Mouse (Mus musculus): ENCODE measurements around the gene Nectin1.

Gene Nectin1

GRCm38 (mm10) chr9:43743647-43744137, at the start of gene Nectin1:
Gene Nectin1, plus strand, starts transcription at chr9:43743984.
- DNase-seq (ENCODE audit: low read depth, low spot score), result peak; percentile 87

GRCm38 (mm10) chr9:43698080-43698712, 45.6 kb upstream of the Nectin1 start:
- no peak for DNase-seq (ENCODE audit: low read depth, low spot score)

GRCm38 (mm10) chr9:43698841-43699240, 44.9 kb upstream of the Nectin1 start:
- no peak for DNase-seq (ENCODE audit: low read depth, low spot score)

GRCm38 (mm10) chr9:43699417-43700225, 44.2 kb upstream of the Nectin1 start:
- no peak for DNase-seq (ENCODE audit: low read depth, low spot score)

GRCm38 (mm10) chr9:43700226-43700579, 43.6 kb upstream of the Nectin1 start:
- DNase-seq (ENCODE audit: low read depth, low spot score), result no peak

GRCm38 (mm10) chr9:43701748-43702147, 42.0 kb upstream of the Nectin1 start:
- no peak for DNase-seq (ENCODE audit: low read depth, low spot score)

- no peak for DNase-seq (ENCODE audit: low read depth, low spot score)
Measured at GRCm38 (mm10) chr9:43707571-43707970, 36.2 kb upstream of the Nectin1 start.

GRCm38 (mm10) chr9:43708715-43709114, 35.1 kb upstream of the Nectin1 start:
- DNase-seq (ENCODE audit: low read depth, low spot score), result no peak

- no peak for DNase-seq (ENCODE audit: low read depth, low spot score)
Measured at GRCm38 (mm10) chr9:43713432-43713831, 30.4 kb upstream of the Nectin1 start.

GRCm38 (mm10) chr9:43719407-43719839, 24.4 kb upstream of the Nectin1 start:
- DNase-seq (ENCODE audit: low read depth, low spot score), result no peak

- DNase-seq (ENCODE audit: low read depth, low spot score), result no peak
Measured at GRCm38 (mm10) chr9:43720046-43720445, 23.7 kb upstream of the Nectin1 start.

GRCm38 (mm10) chr9:43724093-43724492, 19.7 kb upstream of the Nectin1 start:
- DNase-seq (ENCODE audit: low read depth, low spot score), result no peak

- DNase-seq (ENCODE audit: low read depth, low spot score), result no peak
Measured at GRCm38 (mm10) chr9:43729450-43730266, 14.1 kb upstream of the Nectin1 start.

GRCm38 (mm10) chr9:43730284-43731027, 13.3 kb upstream of the Nectin1 start:
- no peak for DNase-seq (ENCODE audit: low read depth, low spot score)

GRCm38 (mm10) chr9:43731880-43732279, 11.9 kb upstream of the Nectin1 start:
- no peak for DNase-seq (ENCODE audit: low read depth, low spot score)

GRCm38 (mm10) chr9:43732671-43733070, 11.1 kb upstream of the Nectin1 start:
- DNase-seq (ENCODE audit: low read depth, low spot score), result no peak

- no peak for DNase-seq (ENCODE audit: low read depth, low spot score)
Measured at GRCm38 (mm10) chr9:43734952-43735351, 8.8 kb upstream of the Nectin1 start.

GRCm38 (mm10) chr9:43736046-43736730, 7.6 kb upstream of the Nectin1 start:
- DNase-seq (ENCODE audit: low read depth, low spot score), result no peak

- DNase-seq (ENCODE audit: low read depth, low spot score), result no peak
Measured at GRCm38 (mm10) chr9:43737331-43737730, 6.5 kb upstream of the Nectin1 start.

GRCm38 (mm10) chr9:43737871-43738292, 5.9 kb upstream of the Nectin1 start:
- no peak for DNase-seq (ENCODE audit: low read depth, low spot score)

All from retina, postnatal 7 days (tissue).